Mouse (Mus musculus) WW6 (cell line): ENCODE results near the gene Auts2.
A peak's percentile ranks its signal among the peaks of the same experiment; 100 is the strongest.

ENCODE experiments used
- DNase-seq: peaks from one replicate; pipeline ENCODE4 v3.0.0-alpha.2; 2013; ENCODE audit warnings: low read depth, low spot score

Gene Auts2

GRCm38 (mm10) chr5:131575086-131575514, 968.0 kb downstream of the Auts2 start:
- DNase-seq: no peak

GRCm38 (mm10) chr5:131574469-131575085, 968.6 kb downstream of the Auts2 start:
- DNase-seq: no peak

- no peak for DNase-seq
These were observed 969.6 kb downstream of the Auts2 start for GRCm38 (mm10) chr5:131573296-131574177.

- no peak for DNase-seq
These were observed 977.1 kb downstream of the Auts2 start for GRCm38 (mm10) chr5:131566032-131566431.

- peak; percentile 62 for DNase-seq
These were observed 979.4 kb downstream of the Auts2 start for GRCm38 (mm10) chr5:131563630-131564252.

GRCm38 (mm10) chr5:131560773-131561560, 982.2 kb downstream of the Auts2 start:
- no peak for DNase-seq

- no peak for DNase-seq
These were observed 984.6 kb downstream of the Auts2 start for GRCm38 (mm10) chr5:131558403-131559174.

GRCm38 (mm10) chr5:131557591-131558385, 985.4 kb downstream of the Auts2 start:
- DNase-seq: no peak

- DNase-seq: no peak
These were observed 994.1 kb downstream of the Auts2 start for GRCm38 (mm10) chr5:131548932-131549563.

- no peak for DNase-seq
These were observed 995.2 kb downstream of the Auts2 start for GRCm38 (mm10) chr5:131547926-131548325.

GRCm38 (mm10) chr5:131546414-131546813, 996.7 kb downstream of the Auts2 start:
- no peak for DNase-seq

- DNase-seq: no peak
These were observed 998.8 kb downstream of the Auts2 start for GRCm38 (mm10) chr5:131544381-131544780.

GRCm38 (mm10) chr5:131538311-131538915, 1004.7 kb downstream of the Auts2 start:
- DNase-seq: peak; percentile 63

GRCm38 (mm10) chr5:131537831-131538310, 1005.3 kb downstream of the Auts2 start:
- DNase-seq: peak; percentile 49

- DNase-seq: peak; percentile 50
These were observed 1005.9 kb downstream of the Auts2 start for GRCm38 (mm10) chr5:131537155-131537830.

GRCm38 (mm10) chr5:131535752-131536151, 1007.4 kb downstream of the Auts2 start:
- DNase-seq: no peak

- no peak for DNase-seq
These were observed 1009.3 kb downstream of the Auts2 start for GRCm38 (mm10) chr5:131533815-131534214.
